Mouse (Mus musculus): ENCODE measurements around the gene Clybl. TPM values are rescaled to one million over a fixed set of nuclear protein-coding genes. Genes with fewer than 3 reads are reported as not detected.

Clybl gene
- polyA plus RNA-seq, 2 experiments, result 13.3 to 20.4 TPM

DNA sequence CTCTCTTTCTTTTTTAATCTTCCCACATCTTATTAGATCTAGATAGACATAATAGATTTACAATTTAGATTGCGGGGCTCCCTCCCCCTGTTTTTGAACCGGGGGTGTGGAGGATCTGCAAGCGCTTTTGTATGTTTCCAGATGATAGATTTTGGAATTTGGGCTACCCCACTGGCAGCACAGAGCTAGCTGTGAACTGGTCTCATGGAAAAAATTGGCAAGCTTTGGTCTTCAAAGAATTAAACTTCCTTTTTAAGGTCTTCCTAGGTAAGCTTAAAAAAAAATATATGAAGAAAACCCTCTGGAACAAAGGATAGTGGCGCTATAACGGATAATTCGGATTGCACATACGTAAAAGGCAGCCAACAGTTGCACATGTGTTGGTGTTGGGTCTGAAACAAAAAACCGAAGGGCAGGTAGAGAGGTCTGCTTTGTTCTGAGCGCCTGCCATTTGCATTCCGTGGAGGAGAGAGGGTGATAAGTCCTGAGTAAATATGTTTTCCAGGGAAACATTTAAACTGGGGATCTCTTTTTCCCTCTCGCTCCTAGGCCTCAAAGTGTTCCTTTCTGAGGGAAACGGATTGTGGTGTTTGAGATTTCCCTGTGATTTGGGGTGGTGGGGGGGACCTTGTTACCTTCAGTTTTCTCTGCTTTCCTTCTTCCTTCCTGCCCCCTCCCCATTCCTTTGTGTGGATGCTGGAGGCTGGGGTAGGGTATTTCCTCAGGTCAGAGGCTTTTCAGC, 193.7 kb downstream of the Clybl start:
- no peaks in the 10 kb centered on the region for H3K9me3 ChIP-seq (ENCODE audit: control insufficient read depth, low read length)
- peaks cover 27% of the 10 kb centered on the region for H3K27me3 ChIP-seq (ENCODE audit: control insufficient read depth, insufficient read depth, low read length)
- no peak for ATAC-seq (ENCODE audit: low FRiP score, low read depth)
- no peak for TF ChIP-seq POLR2A (IDR thresholded peaks at IDR 0.05; ENCODE audit: borderline replicate concordance, extremely low read depth, insufficient read depth, insufficient read length)
- peaks cover 6% of the 10 kb centered on the region; the same call in 1 of the 2 replicates for H3K4me1 ChIP-seq (ENCODE audit: control insufficient read depth, insufficient read depth, low read length)
- H3K4me3 ChIP-seq (replicated peaks; ENCODE audit: low read length), result no peak overlapping the region
- H3K27ac ChIP-seq (replicated peaks; ENCODE audit: low read depth, low read length), result no peak overlapping the region
- 48% methylated on average over 12 of the region's 12 CpGs for WGBS
- no peak overlapping the region for H3K9ac ChIP-seq (ENCODE audit: low read depth, low read length, severe bottlenecking)
- H3K4me2 ChIP-seq (replicated peaks; ENCODE audit: low read depth, low read length, severe bottlenecking), result no peak overlapping the region
- DNase-seq (ENCODE audit: low spot score), result no peak
- H3K36me3 ChIP-seq (ENCODE audit: control insufficient read depth, insufficient read depth, low read length), result no peaks in the 10 kb centered on the region

DNA sequence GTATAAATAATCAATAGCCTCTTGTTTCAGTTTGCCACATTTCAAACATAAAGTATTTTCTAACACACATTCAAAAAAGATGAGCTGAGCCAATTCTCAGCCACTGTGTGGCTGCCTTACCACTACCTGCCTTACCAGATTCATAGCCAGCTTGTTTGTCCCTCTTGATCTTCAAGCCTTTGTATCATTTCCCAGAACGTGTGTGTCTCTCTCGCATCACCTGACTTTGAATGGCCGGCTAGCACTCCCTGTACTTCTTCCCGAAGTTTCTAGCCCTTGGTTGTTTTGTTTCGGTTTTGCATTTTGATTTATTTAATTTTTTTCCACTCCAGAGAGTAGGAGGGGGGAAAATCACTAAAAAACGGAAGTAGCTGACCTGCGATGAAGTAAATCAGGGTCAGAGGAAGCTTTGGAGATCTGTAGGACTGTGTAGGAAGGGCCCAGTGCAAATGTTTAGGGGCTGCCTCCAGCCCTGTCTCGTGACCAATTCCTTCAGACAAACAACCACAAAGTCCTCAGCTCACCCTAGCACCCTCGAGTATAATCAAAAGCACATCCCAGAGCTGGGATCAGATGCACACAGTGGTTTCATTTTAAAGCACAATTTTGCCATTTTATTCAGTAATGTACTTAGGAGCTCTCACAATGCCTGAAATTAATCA, 195.1 kb downstream of the Clybl start:
- peaks cover 6% of the 10 kb centered on the region; the same call in 1 of the 2 replicates for H3K4me1 ChIP-seq (ENCODE audit: control insufficient read depth, insufficient read depth, low read length)
- no peak for ATAC-seq (ENCODE audit: low FRiP score, low read depth)
- 57% methylated on average over 9 of the region's 9 CpGs for WGBS

DNA sequence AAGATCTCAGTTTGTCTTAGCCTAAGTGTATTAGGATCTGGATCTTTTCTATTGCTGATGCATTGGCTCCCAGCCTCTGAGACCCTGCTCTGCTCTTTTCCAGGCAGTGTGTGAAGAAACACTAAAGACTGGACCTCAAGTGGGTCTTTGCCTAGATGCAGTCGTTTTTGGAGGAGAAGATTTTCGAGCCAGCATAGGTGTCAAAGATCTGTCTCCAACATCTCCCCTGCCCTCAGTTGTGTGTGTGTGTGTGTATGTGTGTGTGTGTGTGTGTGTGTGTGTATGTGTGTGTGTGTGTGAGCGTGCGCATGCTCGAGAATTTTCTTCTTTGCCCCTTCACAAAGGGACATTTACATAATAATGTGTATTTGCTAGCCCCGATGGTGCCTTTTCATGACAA, 196.2 kb downstream of the Clybl start:
- no peak overlapping the region for H3K4me2 ChIP-seq (replicated peaks; ENCODE audit: low read depth, low read length, severe bottlenecking)
- H3K27ac ChIP-seq (replicated peaks; ENCODE audit: low read depth, low read length), result no peak overlapping the region
- H3K9ac ChIP-seq (ENCODE audit: low read depth, low read length, severe bottlenecking), result no peak overlapping the region
- peaks cover 27% of the 10 kb centered on the region for H3K27me3 ChIP-seq (ENCODE audit: control insufficient read depth, insufficient read depth, low read length)
- no peak for TF ChIP-seq POLR2A (IDR thresholded peaks at IDR 0.05; ENCODE audit: borderline replicate concordance, extremely low read depth, insufficient read depth, insufficient read length)
- no peak overlapping the region for H3K4me3 ChIP-seq (replicated peaks; ENCODE audit: low read length)
- H3K36me3 ChIP-seq (ENCODE audit: control insufficient read depth, insufficient read depth, low read length), result no peaks in the 10 kb centered on the region
- DNase-seq (ENCODE audit: low spot score) (no peak), ATAC-seq (ENCODE audit: low FRiP score, low read depth) (no peak)
- H3K4me1 ChIP-seq (ENCODE audit: control insufficient read depth, insufficient read depth, low read length), result peaks cover 6% of the 10 kb centered on the region; the same call in 1 of the 2 replicates
- WGBS, result 81% methylated on average over 6 of the region's 6 CpGs
- no peaks in the 10 kb centered on the region for H3K9me3 ChIP-seq (ENCODE audit: control insufficient read depth, low read length)

More for the DNA sequence above, 195.1 kb downstream of the Clybl start:
- Histone ChIP-seq H3K27ac (replicated peaks; ENCODE audit: low read depth, low read length) (no peak overlapping the region), H3K4me2 (replicated peaks; ENCODE audit: low read depth, low read length, severe bottlenecking) (no peak overlapping the region), H3K9ac (ENCODE audit: low read depth, low read length, severe bottlenecking) (no peak overlapping the region), H3K9me3 (ENCODE audit: control insufficient read depth, low read length) (no peaks in the 10 kb centered on the region), H3K27me3 (ENCODE audit: control insufficient read depth, insufficient read depth, low read length) (peaks cover 27% of the 10 kb centered on the region), H3K4me3 (replicated peaks; ENCODE audit: low read length) (no peak overlapping the region), H3K36me3 (ENCODE audit: control insufficient read depth, insufficient read depth, low read length) (no peaks in the 10 kb centered on the region)
- no peak for DNase-seq (ENCODE audit: low spot score)
- no peak for TF ChIP-seq POLR2A (IDR thresholded peaks at IDR 0.05; ENCODE audit: borderline replicate concordance, extremely low read depth, insufficient read depth, insufficient read length)

DNA sequence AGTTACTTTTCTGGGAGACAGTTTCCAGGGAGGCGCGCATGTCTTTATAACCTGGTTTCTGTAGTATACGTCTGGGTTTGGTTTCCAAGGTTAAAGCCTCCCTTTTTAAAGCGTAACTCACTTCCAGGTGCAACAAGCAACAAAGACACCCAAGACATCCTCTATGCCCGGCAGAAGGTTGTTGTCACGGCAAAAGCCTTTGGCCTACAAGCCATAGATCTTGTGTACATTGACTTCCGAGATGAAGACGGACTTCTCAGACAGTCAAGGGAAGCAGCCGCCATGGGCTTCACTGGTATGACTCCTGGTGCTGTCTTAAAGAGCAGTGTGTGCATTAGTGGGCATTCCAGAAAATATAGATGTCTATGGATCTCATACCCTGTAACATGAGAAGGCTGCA, 197.6 kb downstream of the Clybl start:
- Histone ChIP-seq H3K4me1 (ENCODE audit: control insufficient read depth, insufficient read depth, low read length) (no peaks in the 10 kb centered on the region), H3K9me3 (ENCODE audit: control insufficient read depth, low read length) (no peaks in the 10 kb centered on the region), H3K4me3 (replicated peaks; ENCODE audit: low read length) (no peak overlapping the region), H3K36me3 (ENCODE audit: control insufficient read depth, insufficient read depth, low read length) (no peaks in the 10 kb centered on the region), H3K27ac (replicated peaks; ENCODE audit: low read depth, low read length) (no peak overlapping the region), H3K9ac (ENCODE audit: low read depth, low read length, severe bottlenecking) (no peak overlapping the region), H3K27me3 (ENCODE audit: control insufficient read depth, insufficient read depth, low read length) (peaks cover 22% of the 10 kb centered on the region), H3K4me2 (replicated peaks; ENCODE audit: low read depth, low read length, severe bottlenecking) (no peak overlapping the region)
- DNase-seq (ENCODE audit: low spot score), result no peak
- ATAC-seq (ENCODE audit: low FRiP score, low read depth), result no peak
- WGBS, result 82% methylated on average over 9 of the region's 9 CpGs
- TF ChIP-seq POLR2A (IDR thresholded peaks at IDR 0.05; ENCODE audit: borderline replicate concordance, extremely low read depth, insufficient read depth, insufficient read length), result no peak

DNA sequence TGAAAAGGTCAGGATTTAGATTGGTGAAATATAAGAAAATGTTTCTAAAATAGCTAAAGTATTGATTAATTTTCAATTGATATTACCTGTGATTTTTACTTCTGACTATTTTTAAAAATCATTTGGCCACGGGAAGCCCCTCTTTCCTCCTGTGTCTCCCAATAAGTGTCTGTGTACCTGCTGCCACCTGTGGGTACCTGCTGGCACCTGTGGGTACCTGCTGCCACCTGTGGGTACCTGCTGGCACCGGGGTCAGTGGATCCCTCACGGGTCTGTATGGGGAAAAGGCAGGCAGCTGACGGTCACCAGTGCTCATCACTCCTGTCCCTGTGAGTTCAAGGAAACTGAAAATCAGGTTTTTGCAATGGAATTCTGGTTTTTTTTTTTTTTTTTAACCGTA, 198.5 kb downstream of the Clybl start:
- peaks cover 24% of the 10 kb centered on the region for H3K27me3 ChIP-seq (ENCODE audit: control insufficient read depth, insufficient read depth, low read length)
- no peak overlapping the region for H3K27ac ChIP-seq (replicated peaks; ENCODE audit: low read depth, low read length)
- H3K9me3 ChIP-seq (ENCODE audit: control insufficient read depth, low read length), result no peaks in the 10 kb centered on the region
- ATAC-seq (ENCODE audit: low FRiP score, low read depth) (no peak), DNase-seq (ENCODE audit: low spot score) (no peak)
- H3K9ac ChIP-seq (ENCODE audit: low read depth, low read length, severe bottlenecking), result no peak overlapping the region
- H3K4me2 ChIP-seq (replicated peaks; ENCODE audit: low read depth, low read length, severe bottlenecking), result no peak overlapping the region
- no peaks in the 10 kb centered on the region for H3K36me3 ChIP-seq (ENCODE audit: control insufficient read depth, insufficient read depth, low read length)
- no peak for TF ChIP-seq POLR2A (IDR thresholded peaks at IDR 0.05; ENCODE audit: borderline replicate concordance, extremely low read depth, insufficient read depth, insufficient read length)
- WGBS, result 86% methylated on average over 5 of the region's 5 CpGs
- H3K4me1 ChIP-seq (ENCODE audit: control insufficient read depth, insufficient read depth, low read length), result no peaks in the 10 kb centered on the region
- no peak overlapping the region for H3K4me3 ChIP-seq (replicated peaks; ENCODE audit: low read length)

All from limb, embryonic 14.5 days (tissue).